Mouse (Mus musculus): ENCODE measurements around the gene Hoxd3.

Hoxd3 gene

DNA sequence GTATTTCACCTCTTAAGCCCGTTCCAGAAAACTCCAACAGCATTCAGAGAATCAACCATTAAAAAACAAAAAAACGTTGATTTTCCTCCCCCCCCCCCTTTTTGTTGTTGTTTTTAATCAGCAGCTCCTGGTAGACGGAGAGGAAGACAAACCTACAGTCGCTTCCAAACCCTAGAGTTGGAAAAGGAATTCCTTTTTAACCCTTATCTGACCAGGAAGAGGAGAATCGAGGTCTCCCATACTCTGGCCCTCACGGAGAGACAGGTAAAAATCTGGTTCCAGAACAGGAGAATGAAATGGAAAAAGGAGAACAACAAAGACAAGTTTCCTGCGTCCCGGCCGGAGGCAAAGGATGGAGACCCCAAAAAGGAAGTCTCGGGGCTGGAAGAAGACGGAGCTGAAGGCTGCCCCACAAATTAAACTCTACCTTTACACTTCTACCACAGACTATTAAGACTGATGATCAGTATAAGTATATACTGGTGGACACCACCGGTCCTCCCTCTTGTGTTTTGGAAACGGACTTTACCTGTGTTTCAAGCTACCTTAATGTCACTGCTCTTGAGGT, 5.2 kb upstream of the Hoxd3 start:
- no peak for DNase-seq (ENCODE audit: low spot score)

DNA sequence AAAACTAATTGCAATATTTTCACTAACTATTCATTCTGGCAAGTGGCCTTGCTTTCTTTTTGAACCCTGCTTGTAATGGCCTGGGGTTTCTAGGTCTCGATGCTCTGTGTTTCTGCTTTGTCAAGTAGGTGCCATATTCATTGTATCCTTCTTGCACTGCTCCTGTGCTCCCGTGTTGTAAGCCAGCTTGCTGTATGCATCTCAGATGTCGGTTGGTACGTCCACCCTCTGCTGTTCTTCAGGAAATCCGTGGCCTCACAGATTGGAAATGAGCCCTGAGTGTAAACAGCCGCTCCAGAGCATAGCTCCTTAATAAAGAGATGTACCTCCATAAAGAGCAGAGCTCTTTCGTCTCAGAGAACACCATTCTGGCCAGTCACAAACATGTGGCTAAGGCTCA, 4.1 kb upstream of the Hoxd3 start:
- DNase-seq (ENCODE audit: low spot score): no peak

GRCm38 (mm10) chr2:74708676-74709075, 3.1 kb upstream of the Hoxd3 start:
- no peak for DNase-seq (ENCODE audit: low spot score)

- DNase-seq (ENCODE audit: low spot score): no peak
Measured at GRCm38 (mm10) chr2:74709465-74710419, 2.0 kb upstream of the Hoxd3 start.

- no peak for DNase-seq (ENCODE audit: low spot score)
Measured at GRCm38 (mm10) chr2:74710929-74711543, 691 bp upstream of the Hoxd3 start.

DNA sequence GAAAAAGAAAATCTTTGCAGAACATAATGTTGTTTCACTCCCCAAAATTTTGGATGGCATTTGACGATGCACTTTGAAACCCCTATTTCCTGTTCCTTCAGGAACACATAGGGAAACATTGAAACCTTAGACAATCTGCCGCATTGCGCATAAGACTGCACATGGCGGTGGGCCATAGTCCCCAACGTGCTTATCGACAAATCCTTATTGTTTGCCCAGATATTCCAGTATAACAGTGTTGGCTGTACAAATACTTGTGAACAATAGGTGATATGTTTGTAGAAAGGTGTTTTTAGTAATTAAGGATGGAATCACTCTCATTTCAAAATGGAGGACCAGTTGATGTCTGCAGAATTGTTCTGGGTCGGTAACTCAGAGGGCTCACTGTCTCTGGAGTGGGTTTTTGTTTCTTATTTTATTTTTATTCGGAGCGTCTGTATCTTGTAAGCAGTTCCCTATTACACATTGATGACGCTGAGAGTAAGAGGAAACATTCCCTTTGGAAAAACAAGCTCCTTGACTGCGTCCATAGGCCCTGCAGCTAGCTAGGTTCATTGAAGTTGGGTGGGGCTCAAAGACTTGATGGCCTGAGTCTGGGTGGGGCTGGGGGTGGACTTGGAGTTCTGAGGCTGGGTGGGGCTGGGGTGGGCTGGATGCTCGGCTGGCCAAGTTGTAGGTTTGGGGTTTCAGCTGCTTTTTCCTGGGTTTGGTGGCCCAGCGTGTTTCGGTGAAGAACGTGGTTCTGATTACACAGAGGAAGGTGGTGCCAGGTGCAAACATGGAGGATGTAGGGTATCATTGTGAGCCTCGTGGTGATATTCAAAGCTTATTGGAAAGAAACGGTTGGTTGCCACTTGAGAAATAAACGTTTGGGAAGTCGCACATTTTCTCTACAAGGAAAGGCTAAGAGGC, 1.8 kb downstream of the Hoxd3 start:
- no peak for DNase-seq (ENCODE audit: low spot score)

- no peak for DNase-seq (ENCODE audit: low spot score)
Measured at GRCm38 (mm10) chr2:74714156-74714789, 2.5 kb downstream of the Hoxd3 start.

- no peak for DNase-seq (ENCODE audit: low spot score)
Measured at GRCm38 (mm10) chr2:74714881-74715280, 3.2 kb downstream of the Hoxd3 start.

GRCm38 (mm10) chr2:74715504-74716241, 3.9 kb downstream of the Hoxd3 start:
- peak; percentile 86 for DNase-seq (ENCODE audit: low spot score)

DNA sequence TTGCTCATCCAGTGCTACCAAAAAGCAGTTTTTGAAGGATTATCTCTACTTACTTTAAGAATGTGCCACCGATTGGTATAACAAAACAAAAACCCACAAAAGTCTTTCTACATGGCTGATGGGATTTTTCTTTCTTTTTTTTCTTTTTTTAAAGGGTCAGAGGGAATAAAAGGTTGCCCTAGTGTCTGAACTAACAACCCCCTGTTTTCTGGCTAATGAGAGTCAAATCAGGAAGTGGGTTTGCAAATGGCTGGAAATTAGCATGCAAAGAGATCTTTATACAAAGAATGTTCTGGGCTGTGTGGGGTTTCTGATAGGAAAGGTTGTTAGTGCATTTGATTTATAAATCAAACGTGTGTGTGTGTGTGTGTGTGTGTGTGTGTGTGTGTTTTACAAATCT, 8.7 kb downstream of the Hoxd3 start:
- no peak for DNase-seq (ENCODE audit: low spot score)

DNA sequence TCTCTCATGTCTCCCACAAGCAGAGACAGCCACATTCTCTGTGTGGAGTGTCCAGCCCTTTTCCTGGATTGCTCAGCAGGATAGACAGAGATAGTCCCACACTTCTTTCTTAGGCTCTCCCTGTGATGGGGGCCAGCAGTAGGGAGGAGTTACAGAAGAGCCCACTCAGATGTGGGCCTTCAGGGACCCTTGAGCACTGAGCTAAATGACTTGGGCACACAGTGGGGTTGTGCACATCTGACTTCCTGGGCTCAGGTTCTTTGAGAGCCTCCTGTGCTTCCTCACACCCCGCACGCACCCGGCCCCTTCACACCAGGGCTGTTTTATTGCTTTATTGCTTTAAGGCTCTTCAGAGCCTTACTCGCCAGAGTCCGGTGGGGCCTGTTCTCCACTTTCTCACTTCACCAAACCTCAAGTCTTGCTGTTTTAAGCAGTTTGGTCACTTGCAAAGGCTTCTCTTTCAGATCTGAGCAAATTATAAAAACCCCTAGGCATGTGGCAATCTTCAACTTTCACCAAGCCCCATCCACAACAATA, 9.3 kb downstream of the Hoxd3 start:
- no peak for DNase-seq (ENCODE audit: low spot score)

DNA sequence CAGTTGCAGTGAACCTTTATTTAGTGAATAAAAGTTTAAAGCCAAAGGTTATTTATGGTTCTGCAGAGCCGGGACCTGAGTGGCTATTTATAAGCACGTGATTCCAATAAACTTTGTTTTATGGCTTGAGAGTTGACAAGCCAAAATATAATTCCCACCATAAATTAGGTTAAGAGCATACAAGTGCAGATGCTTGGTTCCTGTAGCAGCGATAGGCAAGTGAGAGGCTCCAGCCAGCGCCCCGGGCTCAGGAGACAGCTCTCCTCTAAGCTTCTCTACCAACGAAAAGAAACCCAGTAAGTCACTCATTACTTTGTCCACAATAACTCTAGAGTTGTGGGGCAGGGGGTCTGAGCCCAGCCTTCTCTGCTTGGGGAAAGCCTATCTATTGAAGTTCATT, 10.2 kb downstream of the Hoxd3 start:
- DNase-seq (ENCODE audit: low spot score): no peak

- DNase-seq (ENCODE audit: low spot score): no peak
Measured at GRCm38 (mm10) chr2:74722949-74723348, 11.2 kb downstream of the Hoxd3 start.

GRCm38 (mm10) chr2:74724244-74725015, 12.7 kb downstream of the Hoxd3 start:
- DNase-seq (ENCODE audit: low spot score): no peak

DNA sequence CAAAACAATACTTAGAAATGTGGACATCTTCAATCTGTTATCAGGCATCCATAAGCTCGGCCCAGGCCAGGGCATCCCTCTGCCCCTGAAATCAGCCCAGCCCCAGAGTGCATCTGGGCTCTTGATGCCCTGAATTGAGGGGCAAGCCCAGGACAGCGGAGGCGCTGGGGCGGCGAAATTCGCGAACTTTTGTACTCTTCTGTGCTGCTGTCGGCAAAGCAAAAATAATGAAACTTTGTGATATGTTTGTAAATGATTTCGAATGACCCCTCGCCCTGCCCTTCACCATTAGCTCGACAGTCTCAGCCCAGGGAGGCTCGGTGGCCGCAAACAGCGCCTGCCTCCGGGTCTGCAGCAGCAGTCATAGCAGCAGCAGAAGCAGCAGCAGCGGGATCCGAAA, 13.4 kb downstream of the Hoxd3 start:
- no peak for DNase-seq (ENCODE audit: low spot score)

- DNase-seq (ENCODE audit: low spot score): no peak
Measured at GRCm38 (mm10) chr2:74726551-74726950, 14.8 kb downstream of the Hoxd3 start, which contains the start of gene Gm28230. Gm28230 (plus strand) TSS chr2:74726728.

DNA sequence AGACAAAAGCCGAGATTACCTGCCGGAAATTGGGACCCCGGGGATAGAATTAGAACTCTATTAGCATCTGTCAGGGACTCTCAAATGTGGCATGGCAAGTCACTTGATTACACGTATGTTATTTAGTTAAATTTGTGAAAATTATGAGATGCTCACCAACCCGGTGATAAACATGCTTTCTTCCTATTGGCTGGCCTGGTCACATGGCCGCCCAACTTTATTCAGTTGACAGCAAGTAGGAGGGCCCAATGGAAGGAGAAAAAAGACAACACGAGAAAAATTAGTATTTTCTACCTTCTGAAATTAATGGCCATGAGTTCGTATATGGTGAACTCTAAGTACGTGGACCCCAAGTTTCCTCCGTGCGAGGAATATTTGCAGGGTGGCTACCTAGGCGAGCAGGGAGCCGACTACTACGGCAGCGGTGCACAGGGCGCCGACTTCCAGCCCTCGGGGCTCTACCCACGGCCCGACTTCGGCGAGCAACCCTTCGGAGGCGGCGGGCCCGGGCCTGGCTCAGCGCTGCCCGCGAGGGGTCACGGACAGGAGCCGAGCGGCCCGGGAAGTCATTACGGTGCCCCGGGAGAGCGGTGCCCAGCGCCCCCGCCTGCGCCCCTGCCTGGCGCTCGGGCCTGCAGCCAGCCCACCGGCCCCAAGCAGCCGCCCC, 15.4 kb downstream of the Hoxd3 start:
- no peak for DNase-seq (ENCODE audit: low spot score)

DNA sequence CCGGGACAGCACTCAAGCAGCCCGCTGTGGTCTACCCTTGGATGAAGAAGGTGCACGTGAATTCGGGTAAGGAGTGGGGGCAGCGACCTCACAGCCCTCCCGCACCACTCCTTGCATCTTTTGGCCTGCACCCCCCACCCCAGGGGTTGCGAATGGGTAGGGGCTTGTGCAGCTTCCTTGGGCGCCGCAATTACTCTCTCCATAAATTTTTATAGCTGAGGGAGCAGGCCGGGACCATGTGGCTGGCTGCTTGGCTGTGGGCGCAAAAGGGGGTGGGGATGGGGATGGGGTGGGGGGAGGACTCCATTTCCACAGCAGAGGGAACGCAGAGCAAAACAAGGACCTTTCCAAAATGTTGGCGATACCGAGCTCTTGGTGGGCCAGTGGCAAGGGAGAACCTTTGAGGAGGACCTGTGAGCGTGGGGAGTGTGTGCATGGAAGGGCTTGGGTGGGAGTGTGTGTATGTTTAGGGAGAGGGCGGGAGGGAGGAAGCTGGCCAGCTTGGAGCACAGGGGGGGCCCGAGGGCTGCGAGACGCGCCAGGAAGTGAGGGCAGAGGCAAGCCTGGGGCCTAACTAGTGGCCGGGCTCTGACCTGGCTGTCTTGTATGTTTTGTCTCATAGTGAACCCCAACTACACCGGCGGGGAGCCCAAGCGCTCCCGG, 16.0 kb downstream of the Hoxd3 start:
- DNase-seq (ENCODE audit: low spot score): no peak

DNA sequence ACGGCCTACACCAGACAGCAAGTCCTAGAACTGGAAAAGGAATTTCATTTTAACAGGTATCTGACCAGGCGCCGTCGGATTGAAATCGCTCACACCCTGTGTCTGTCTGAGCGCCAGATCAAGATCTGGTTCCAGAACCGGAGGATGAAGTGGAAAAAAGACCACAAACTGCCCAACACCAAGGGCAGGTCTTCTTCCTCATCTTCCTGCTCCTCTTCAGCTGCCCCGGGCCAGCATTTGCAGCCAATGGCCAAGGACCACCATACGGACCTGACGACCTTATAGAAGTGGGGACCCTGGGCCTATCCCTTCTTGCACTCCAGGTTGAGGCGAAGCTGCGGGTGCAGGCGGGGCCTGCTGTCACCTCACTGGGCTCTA, 16.6 kb downstream of the Hoxd3 start:
- no peak for DNase-seq (ENCODE audit: low spot score)

All from ovary, adult 18-20 months (tissue).